Mouse (Mus musculus): ENCODE data around the gene Lrmda.

DNA sequence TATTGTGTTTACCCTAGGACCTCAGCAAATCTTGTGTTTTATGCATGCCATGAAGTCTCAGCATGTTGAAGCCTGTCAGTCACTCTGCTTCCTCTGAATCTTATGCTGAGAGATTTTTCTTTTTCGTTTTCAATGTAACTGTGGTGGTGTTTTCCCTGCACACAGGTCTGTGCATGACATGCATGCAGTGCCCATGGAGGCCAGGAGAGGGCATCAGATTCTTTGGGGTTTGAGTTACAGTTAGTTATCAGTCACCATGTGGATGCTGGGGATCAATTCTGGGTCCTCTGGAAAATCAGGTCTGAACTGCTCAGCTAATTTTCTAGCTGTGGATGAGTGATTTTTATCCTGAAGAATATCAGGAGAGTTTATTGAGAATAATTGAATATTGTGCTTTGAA is 444.8 kb downstream of the Lrmda start:
- TF ChIP-seq CTCF (IDR thresholded peaks at IDR 0.05; ENCODE audit: extremely low read depth, insufficient read depth, low read length): no peak
- TF ChIP-seq POLR2A (IDR thresholded peaks at IDR 0.05; ENCODE audit: extremely low read depth, insufficient read depth, low read length): no peak
